Mouse (Mus musculus) forebrain, embryonic 16.5 days (tissue): ENCODE data around the gene Amer3. TPM values are rescaled to one million over a fixed set of nuclear protein-coding genes. Genes with fewer than 3 reads are reported as not detected.
"Not testable (repeated sequence)": the region's sequence is repeated elsewhere in the genome, so short reads cannot be mapped to it uniquely, and the experiment has no call there.

Experiments
- ATAC-seq: fragments of 200-750 bp; cut with Nextera tagmentation; 2 replicates; pipeline ENCODE4 v1.8.0; 2017; ENCODE audit warnings: mild to moderate bottlenecking, moderate library complexity
- H3K27ac ChIP-seq: fragments of 300-500 bp; sonication (generic); 2 replicates; pipeline ENCODE4 v1.5.1; 2014; ENCODE audit warnings: low read length, control low read depth
- H3K27me3 ChIP-seq: fragments of 300-500 bp; sonication (generic); replicated peaks from 2 replicates; pipeline ENCODE4 v1.6.1; 2014; ENCODE audit warnings: low read length; ENCODE audit not compliant: control insufficient read depth, insufficient read depth
- H3K36me3 ChIP-seq: fragments of 300-500 bp; sonication (generic); 2 replicates; pipeline ENCODE4 v1.6.1; 2014; ENCODE audit not compliant: control insufficient read depth, insufficient read depth
- H3K4me1 ChIP-seq: fragments of 300-500 bp; sonication (generic); replicated peaks from 2 replicates; pipeline ENCODE4 v1.6.1; 2014; ENCODE audit warnings: low read length; ENCODE audit not compliant: control insufficient read depth, insufficient read depth
- H3K4me2 ChIP-seq: fragments of 300-500 bp; sonication (generic); 2 replicates; pipeline ENCODE4 v1.6.1; 2014; ENCODE audit warnings: mild to moderate bottlenecking, low read length, control low read depth
- H3K4me3 ChIP-seq: fragments of 300-500 bp; sonication (generic); replicated peaks from 2 replicates; pipeline ENCODE4 v1.5.1; 2014; ENCODE audit warnings: mild to moderate bottlenecking, low read length, control low read depth
- H3K9ac ChIP-seq: fragments of 300-500 bp; sonication (generic); replicated peaks from 2 replicates; pipeline ENCODE4 v1.6.1; 2014; ENCODE audit warnings: low read depth, low read length, control low read depth
- H3K9me3 ChIP-seq: fragments of 300-500 bp; sonication (generic); 2 replicates; pipeline ENCODE4 v1.6.1; 2016; ENCODE audit warnings: low read length; ENCODE audit not compliant: control insufficient read depth
- WGBS: fragments of 180-500 bp; shearing (Covaris S2); extraction: QIAGEN DNeasy Blood & Tissue Kit; methylation state at CpG from one replicate; pipeline ENCODE4 v1.1.7; 2014; 5-methylcytosine and 5-hydroxymethylcytosine counted together
- polyA plus RNA-seq: library from polyadenylated mRNA; unstranded; fragments of >200 nt; fragmentation: Nextera tagmentation; extraction: Ambion mirVana; gene quantifications from 2 replicates; pipeline ENCODE4 v1.2.1, GENCODE M21; 2015

Amer3 gene
- polyA plus RNA-seq, 1 experiment from 2014 or later: 33.5 TPM

DNA sequence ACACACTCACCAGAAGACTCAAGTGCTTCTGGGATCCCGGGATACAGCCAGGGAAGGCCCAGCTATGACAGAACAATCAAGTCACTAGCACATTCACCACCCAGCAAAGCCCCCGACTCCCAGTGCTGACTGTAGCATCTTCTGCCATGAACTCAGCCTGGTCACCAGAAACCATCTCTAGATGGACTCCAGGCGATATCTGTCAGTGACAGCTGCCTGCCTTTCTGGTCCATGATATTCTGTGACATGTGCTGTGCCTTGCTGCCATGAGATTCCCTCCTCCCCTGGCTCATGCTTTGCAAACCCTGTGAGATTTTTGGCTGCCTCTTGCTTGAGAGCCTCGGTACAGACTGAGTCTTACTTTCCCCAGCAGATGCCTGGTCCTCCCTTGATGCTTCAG, 5.3 kb downstream of the Amer3 start:
- Histone ChIP-seq H3K27ac (no peak overlapping the region), H3K36me3 (peaks cover 18% of the 10 kb centered on the region), H3K4me3 (no peak overlapping the region), H3K4me2 (no peak overlapping the region), H3K27me3 (0 out of 2 replicates have a peak, but pooled peaks cover 2% of the 10 kb centered on the region), H3K9me3 (no peaks in the 10 kb centered on the region), H3K9ac (no peak overlapping the region), H3K4me1 (peaks cover 28% of the 10 kb centered on the region)
- 74% methylated on average over 4 of the region's 4 CpGs for WGBS
- no peak for ATAC-seq

DNA sequence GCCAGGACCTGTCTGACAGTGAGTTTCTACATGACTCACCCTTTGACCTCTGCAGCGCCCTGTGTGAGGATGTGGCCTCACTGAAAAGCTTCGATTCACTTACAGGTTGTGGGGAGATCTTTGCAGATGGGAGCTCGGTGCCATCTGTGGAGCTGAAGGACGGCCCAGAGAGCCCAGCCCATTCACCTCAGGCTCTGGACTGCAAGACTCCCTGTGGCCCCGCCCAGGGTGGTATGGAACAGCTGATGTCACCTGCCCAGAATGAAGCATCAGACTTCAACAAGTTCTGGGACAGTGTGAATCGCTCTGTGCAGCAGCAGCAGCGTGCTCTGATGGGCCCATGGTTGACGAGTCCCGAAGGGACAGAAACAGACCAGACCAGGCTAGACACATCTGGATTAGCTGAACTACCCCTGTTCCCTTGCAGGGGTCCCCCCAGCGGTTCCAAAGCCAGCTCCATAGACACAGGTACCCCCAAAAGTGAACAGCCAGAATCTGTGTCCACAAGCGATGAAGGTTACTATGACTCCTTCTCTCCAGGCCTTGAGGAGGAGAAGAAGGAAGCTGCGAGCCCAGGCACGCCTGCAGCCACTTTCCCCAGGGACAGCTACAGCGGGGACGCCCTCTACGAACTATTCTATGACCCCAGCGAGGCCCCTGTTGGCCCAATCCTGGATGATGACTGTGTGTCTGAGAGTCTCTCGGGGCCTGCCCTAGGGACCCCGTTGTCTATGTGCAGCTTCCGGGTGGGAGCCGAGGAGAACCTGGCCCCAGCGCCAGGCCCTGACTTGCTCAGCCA, 8.0 kb downstream of the Amer3 start:
- no peak for ATAC-seq
- no peak overlapping the region for H3K9ac ChIP-seq
- WGBS: 85% methylated on average over 22 of the region's 22 CpGs
- peaks cover 22% of the 10 kb centered on the region for H3K36me3 ChIP-seq
- H3K9me3 ChIP-seq: no peaks in the 10 kb centered on the region
- H3K27ac ChIP-seq: no peak overlapping the region
- peaks cover 16% of the 10 kb centered on the region for H3K4me1 ChIP-seq
- H3K4me3 ChIP-seq: no peak overlapping the region
- no peaks in the 10 kb centered on the region for H3K27me3 ChIP-seq
- H3K4me2 ChIP-seq: no peak overlapping the region

DNA sequence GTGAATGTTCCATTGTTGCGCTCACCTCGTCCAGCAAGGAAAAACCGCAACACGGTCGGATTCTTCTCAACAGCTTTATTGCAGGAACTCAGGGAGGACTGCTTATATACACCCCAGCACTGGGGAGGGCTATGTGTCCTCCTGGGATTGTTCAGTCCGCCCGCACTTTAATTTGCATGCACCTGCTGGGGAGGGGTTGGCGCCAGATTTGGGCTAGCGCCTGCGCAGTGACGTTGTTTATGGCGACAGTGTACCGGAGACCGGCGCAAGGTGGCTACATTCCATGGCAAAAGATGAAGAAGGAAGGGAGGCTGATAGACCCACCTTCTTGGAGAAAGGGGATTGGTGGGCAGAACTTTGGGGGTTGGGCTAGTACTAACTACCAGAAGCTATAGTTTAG, 20.5 kb downstream of the Amer3 start:
- 71% methylated on average over 15 of the region's 15 CpGs for WGBS
- Histone ChIP-seq H3K27me3 (no peaks in the 10 kb centered on the region), H3K4me3 (no peak overlapping the region), H3K9me3 (0 out of 2 replicates have a peak, but pooled peaks cover 3% of the 10 kb centered on the region), H3K27ac (no peak overlapping the region), H3K36me3 (peaks cover 8% of the 10 kb centered on the region; the same call in 1 of the 2 replicates), H3K9ac (no peak overlapping the region), H3K4me1 (no peaks in the 10 kb centered on the region), H3K4me2 (no peak overlapping the region)
- no peak for ATAC-seq

DNA sequence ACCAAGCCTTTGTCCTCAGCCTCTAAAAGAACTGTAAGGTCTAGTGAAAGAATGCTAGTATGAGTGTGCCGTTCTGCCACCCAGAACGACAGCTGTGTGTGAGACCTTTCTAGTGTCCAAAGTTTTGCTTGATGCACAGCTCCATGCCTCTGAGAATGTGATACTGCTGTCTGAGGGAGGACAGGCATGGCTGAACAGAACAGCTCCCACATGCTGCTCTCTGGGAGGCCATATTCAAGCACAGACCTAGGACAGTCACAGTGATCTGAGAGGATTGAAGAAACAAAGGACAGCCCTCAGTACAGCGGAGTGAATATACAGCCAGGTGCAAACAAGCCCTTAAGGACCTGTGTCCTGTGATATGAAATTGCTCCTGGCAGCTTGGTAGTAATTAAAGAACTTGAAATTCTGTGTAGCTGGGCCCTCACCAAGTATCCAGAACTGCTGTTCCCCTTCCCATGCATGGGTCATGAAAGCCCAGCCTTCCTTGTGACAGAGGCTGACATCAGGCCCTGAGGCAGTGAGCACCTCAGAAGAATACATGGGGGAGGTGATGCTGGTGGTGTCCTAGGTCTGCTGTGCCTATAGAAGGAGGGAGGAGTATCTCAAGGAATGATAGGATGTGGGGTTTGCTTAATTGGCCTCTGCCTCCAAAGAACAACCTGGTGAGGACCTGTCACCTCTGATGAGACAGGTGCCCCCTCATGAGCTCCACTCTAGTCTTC, 22.0 kb downstream of the Amer3 start:
- WGBS: 77% methylated on average over 3 of the region's 3 CpGs
- no peaks in the 10 kb centered on the region for H3K36me3 ChIP-seq

DNA sequence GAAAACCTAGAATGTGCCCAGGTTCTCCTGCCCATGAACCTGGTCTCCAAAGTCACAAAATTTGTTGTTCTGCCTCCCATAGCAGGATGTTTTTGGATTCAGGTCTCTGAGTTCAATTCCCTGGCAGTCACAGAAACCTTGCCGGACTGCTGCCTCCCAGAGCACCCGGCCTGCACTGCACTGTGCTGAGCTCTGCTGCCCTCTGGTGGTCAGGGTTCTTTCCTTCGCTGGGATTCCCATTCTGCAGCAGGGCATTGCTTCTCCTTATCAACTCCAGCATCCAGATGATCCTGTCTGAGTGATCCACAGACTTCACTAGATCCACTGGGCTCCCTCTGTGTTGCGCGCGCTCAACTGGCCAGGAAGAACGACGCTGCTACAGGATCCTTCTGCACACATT, 22.9 kb downstream of the Amer3 start:
- Histone ChIP-seq H3K4me2 (no peak overlapping the region), H3K4me3 (no peak overlapping the region), H3K27ac (no peak overlapping the region), H3K4me1 (no peaks in the 10 kb centered on the region), H3K36me3 (no peaks in the 10 kb centered on the region), H3K27me3 (no peaks in the 10 kb centered on the region), H3K9ac (no peak overlapping the region), H3K9me3 (no peaks in the 10 kb centered on the region)
- 13% methylated on average over 8 of the region's 8 CpGs for WGBS
- ATAC-seq: peak; percentile 92

More for the DNA sequence above, 22.0 kb downstream of the Amer3 start:
- H3K4me3 ChIP-seq: no peak overlapping the region
- no peak overlapping the region for H3K9ac ChIP-seq
- H3K9me3 ChIP-seq: no peaks in the 10 kb centered on the region
- H3K27ac ChIP-seq: no peak overlapping the region
- H3K4me1 ChIP-seq: no peaks in the 10 kb centered on the region
- no peaks in the 10 kb centered on the region for H3K27me3 ChIP-seq
- H3K4me2 ChIP-seq: no peak overlapping the region
- no peak for ATAC-seq

DNA sequence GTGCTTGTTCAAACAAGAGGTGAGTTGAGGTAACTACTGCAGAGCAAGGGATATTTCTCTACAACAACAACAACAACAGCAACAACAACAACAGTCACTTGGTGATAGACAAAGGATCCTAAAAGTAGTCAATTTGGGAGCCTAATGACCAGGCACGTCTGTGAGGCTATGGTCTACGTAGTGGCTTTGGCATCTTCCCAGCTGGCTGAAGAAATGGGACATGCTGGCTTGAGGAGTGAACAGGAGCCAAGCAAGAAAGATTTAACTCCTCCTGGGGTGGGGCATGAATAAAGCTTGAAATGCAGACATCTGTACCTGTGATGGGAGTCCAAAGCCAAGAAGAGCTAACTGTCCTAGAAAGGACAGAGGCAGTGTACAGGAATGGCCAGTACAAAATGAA, 34.3 kb downstream of the Amer3 start:
- 58% methylated on average over 2 of the region's 2 CpGs for WGBS
- no peak for ATAC-seq

DNA sequence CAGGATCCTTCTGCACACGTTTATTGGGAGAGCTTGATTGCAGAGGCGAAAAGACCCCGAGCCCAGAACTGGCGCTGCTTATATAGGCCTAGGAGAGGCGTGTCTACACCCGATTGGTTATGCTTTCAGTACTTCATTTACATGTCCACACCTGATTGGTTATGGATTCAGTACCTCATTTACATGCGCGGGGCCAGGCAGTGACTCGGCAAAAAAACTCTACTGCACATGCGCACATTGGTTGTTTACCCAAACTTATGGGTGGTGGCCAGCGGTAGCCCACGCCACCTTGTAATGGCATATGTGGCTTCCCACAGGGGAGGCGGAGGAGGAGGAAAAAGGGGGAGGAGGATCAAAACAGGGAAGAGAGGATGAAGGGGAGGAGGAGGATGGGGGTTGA, 40.7 kb downstream of the Amer3 start:
- not testable (repeated sequence) for H3K36me3 ChIP-seq, H3K4me2 ChIP-seq

More for the DNA sequence above, 34.3 kb downstream of the Amer3 start:
- Histone ChIP-seq H3K27me3 (no peaks in the 10 kb centered on the region), H3K36me3 (no peaks in the 10 kb centered on the region), H3K4me1 (no peaks in the 10 kb centered on the region), H3K9ac (no peak overlapping the region), H3K9me3 (no peaks in the 10 kb centered on the region), H3K4me2 (no peak overlapping the region), H3K27ac (no peak overlapping the region), H3K4me3 (no peak overlapping the region)

DNA sequence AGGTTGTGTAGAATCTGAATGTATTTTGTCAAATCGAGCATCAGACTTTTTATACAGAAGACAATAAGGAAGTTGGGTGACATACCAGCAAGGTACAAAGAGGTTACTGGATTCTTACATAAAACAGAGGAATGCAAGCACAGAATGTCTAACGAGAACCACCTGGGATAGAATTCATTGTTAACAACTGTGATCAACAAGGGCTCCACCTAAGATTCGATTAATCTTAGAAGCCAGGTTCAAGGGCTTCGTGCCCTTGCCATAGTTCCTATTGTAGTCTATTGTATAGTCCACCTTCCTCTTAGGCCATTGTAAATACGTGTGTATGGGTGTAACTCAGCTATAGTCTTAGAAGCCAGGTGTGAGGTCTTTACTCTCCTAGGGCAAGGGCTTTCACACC, 41.3 kb downstream of the Amer3 start:
- not testable (repeated sequence) for H3K27me3 ChIP-seq, H3K27ac ChIP-seq, H3K4me1 ChIP-seq, H3K9ac ChIP-seq, ATAC-seq, H3K36me3 ChIP-seq, H3K9me3 ChIP-seq, H3K4me2 ChIP-seq, H3K4me3 ChIP-seq
- WGBS: 91% methylated on average over 5 of the region's 5 CpGs

More for the DNA sequence above, 40.7 kb downstream of the Amer3 start:
- not testable (repeated sequence) for H3K27ac ChIP-seq, H3K27me3 ChIP-seq, ATAC-seq, H3K4me3 ChIP-seq, H3K9ac ChIP-seq, H3K9me3 ChIP-seq, H3K4me1 ChIP-seq
- WGBS: 94% methylated on average over 13 of the region's 13 CpGs

DNA sequence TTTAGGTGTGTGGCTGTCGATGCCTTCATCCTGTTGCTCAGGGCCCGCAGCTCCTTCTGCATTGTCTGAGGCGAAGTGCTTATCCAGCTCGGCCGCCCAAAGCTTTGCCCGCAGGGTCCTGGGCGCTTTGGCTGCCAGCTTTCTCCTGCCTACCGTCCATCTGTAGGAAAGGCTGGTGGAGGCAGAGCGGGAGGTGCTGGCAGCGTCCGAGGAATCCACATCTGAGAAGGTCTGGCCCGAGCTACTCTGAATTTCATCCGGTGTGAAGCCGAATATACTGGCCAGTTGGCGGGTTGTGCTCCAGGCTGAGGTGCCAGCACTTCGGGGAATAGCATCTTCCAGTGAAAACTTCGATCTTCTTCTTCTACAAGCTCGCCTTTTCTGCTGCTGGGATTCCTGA, 56.3 kb downstream of the Amer3 start:
- Histone ChIP-seq H3K9me3 (no peaks in the 10 kb centered on the region), H3K4me2 (no peak overlapping the region), H3K4me1 (no peaks in the 10 kb centered on the region), H3K36me3 (no peaks in the 10 kb centered on the region), H3K27ac (no peak overlapping the region), H3K9ac (no peak overlapping the region), H3K27me3 (no peaks in the 10 kb centered on the region), H3K4me3 (no peak overlapping the region)
- ATAC-seq: no peak
- 89% methylated on average over 18 of the region's 18 CpGs for WGBS
